Mouse (Mus musculus) heart, embryonic 16.5 days (tissue): ENCODE measurements around the gene Spatc1l. TPM values are rescaled to one million over a fixed set of nuclear protein-coding genes. Genes with fewer than 3 reads are reported as not detected.

Experiments
- ATAC-seq: fragments of 200-750 bp; cut with Nextera tagmentation; replicated peaks from 2 replicates; pipeline ENCODE4 v1.8.0; 2017; ENCODE audit warnings: moderate number of reproducible peaks; ENCODE audit not compliant: insufficient read depth, low FRiP score; ENCODE audit errors: extremely low read depth
- H3K27ac ChIP-seq: fragments of 300-500 bp; sonication (generic); 2 replicates; pipeline ENCODE4 v1.5.1; 2014; ENCODE audit warnings: mild to moderate bottlenecking, low read length, control low read depth, moderate library complexity
- H3K27me3 ChIP-seq: fragments of 300-500 bp; sonication (generic); 2 replicates; pipeline ENCODE4 v1.6.1; 2014; ENCODE audit warnings: low read length, mixed read lengths; ENCODE audit not compliant: control insufficient read depth, insufficient read depth
- H3K36me3 ChIP-seq: fragments of 300-500 bp; sonication (generic); 2 replicates; pipeline ENCODE4 v1.6.1; 2014; ENCODE audit not compliant: control insufficient read depth, insufficient read depth
- H3K4me1 ChIP-seq: fragments of 300-500 bp; sonication (generic); 2 replicates; pipeline ENCODE4 v1.6.1; 2014; ENCODE audit warnings: low read length, mixed read lengths; ENCODE audit not compliant: control insufficient read depth, insufficient read depth
- H3K4me2 ChIP-seq: fragments of 300-500 bp; sonication (generic); 2 replicates; pipeline ENCODE4 v1.6.1; 2014; ENCODE audit warnings: low read depth, mild to moderate bottlenecking, control low read depth, low read length
- H3K4me3 ChIP-seq: fragments of 300-500 bp; sonication (generic); 2 replicates; pipeline ENCODE4 v1.5.1; 2014; ENCODE audit warnings: mild to moderate bottlenecking, control low read depth, low read length
- H3K9ac ChIP-seq: fragments of 300-500 bp; sonication (generic); 2 replicates; pipeline ENCODE4 v1.6.1; 2014; ENCODE audit warnings: low read length, control low read depth
- H3K9me3 ChIP-seq: fragments of 300-500 bp; sonication (generic); replicated peaks from 2 replicates; pipeline ENCODE4 v1.6.1; 2016; ENCODE audit warnings: low read length; ENCODE audit not compliant: control insufficient read depth
- WGBS: fragments of 180-500 bp; shearing (Covaris S2); extraction: QIAGEN DNeasy Blood & Tissue Kit; methylation state at CpG from one replicate; pipeline ENCODE4 v1.1.7; 2014; 5-methylcytosine and 5-hydroxymethylcytosine counted together
- polyA plus RNA-seq: library from polyadenylated mRNA; unstranded; fragments of >200 nt; fragmentation: Nextera tagmentation; extraction: Ambion mirVana; gene quantifications from 2 replicates; pipeline ENCODE4 v1.2.1, GENCODE M21; 2015

Spatc1l gene
- polyA plus RNA-seq, 1 experiment from 2014 or later, result 0.13 TPM

- Histone ChIP-seq H3K4me2 (no peak overlapping the region), H3K4me1 (no peaks in the 10 kb centered on the region), H3K9ac (no peak overlapping the region), H3K9me3 (no peaks in the 10 kb centered on the region), H3K4me3 (no peak overlapping the region), H3K27ac (no peak overlapping the region), H3K27me3 (no peaks in the 10 kb centered on the region), H3K36me3 (peaks cover 70% of the 10 kb centered on the region)
- no peak for ATAC-seq
- WGBS, result 77% methylated on average over 10 of the region's 10 CpGs
These were observed 19.3 kb upstream of the Spatc1l start for GRCm38 (mm10) chr10:76542636-76543375.

GRCm38 (mm10) chr10:76546566-76546965 is 15.5 kb upstream of the Spatc1l start:
- Histone ChIP-seq H3K9me3 (no peaks in the 10 kb centered on the region), H3K4me2 (no peak overlapping the region), H3K9ac (no peak overlapping the region), H3K27me3 (no peaks in the 10 kb centered on the region), H3K27ac (no peak overlapping the region), H3K4me1 (no peaks in the 10 kb centered on the region), H3K36me3 (peaks cover 59% of the 10 kb centered on the region), H3K4me3 (no peak overlapping the region)
- no peak for ATAC-seq
- 90% methylated on average over 8 of the region's 8 CpGs for WGBS

GRCm38 (mm10) chr10:76548218-76548617 is 13.9 kb upstream of the Spatc1l start:
- H3K9ac ChIP-seq, result no peak overlapping the region
- no peak overlapping the region for H3K4me2 ChIP-seq
- no peaks in the 10 kb centered on the region for H3K9me3 ChIP-seq
- no peaks in the 10 kb centered on the region for H3K27me3 ChIP-seq
- no peaks in the 10 kb centered on the region for H3K4me1 ChIP-seq
- no peak overlapping the region for H3K27ac ChIP-seq
- 91% methylated on average over 8 of the region's 8 CpGs for WGBS
- H3K36me3 ChIP-seq, result peaks cover 65% of the 10 kb centered on the region
- ATAC-seq, result no peak
- H3K4me3 ChIP-seq, result no peak overlapping the region

- Histone ChIP-seq H3K4me2 (no peak overlapping the region), H3K36me3 (peaks cover 57% of the 10 kb centered on the region), H3K27me3 (no peaks in the 10 kb centered on the region), H3K27ac (no peak overlapping the region), H3K9ac (no peak overlapping the region), H3K4me1 (no peaks in the 10 kb centered on the region), H3K4me3 (no peak overlapping the region), H3K9me3 (no peaks in the 10 kb centered on the region)
- ATAC-seq, result no peak
- 91% methylated on average over 5 of the region's 5 CpGs for WGBS
These were observed 11.6 kb upstream of the Spatc1l start for GRCm38 (mm10) chr10:76550458-76550857.

GRCm38 (mm10) chr10:76551556-76551955 is 10.5 kb upstream of the Spatc1l start:
- no peak overlapping the region for H3K9ac ChIP-seq
- H3K27me3 ChIP-seq, result no peaks in the 10 kb centered on the region
- 77% methylated on average over 3 of the region's 3 CpGs for WGBS
- H3K9me3 ChIP-seq, result no peaks in the 10 kb centered on the region
- H3K4me3 ChIP-seq, result no peak overlapping the region
- H3K36me3 ChIP-seq, result peaks cover 48% of the 10 kb centered on the region
- H3K4me2 ChIP-seq, result no peak overlapping the region
- no peak overlapping the region for H3K27ac ChIP-seq
- H3K4me1 ChIP-seq, result no peaks in the 10 kb centered on the region
- no peak for ATAC-seq

GRCm38 (mm10) chr10:76554061-76554460 is 8.0 kb upstream of the Spatc1l start:
- Histone ChIP-seq H3K27ac (no peak overlapping the region), H3K9me3 (no peaks in the 10 kb centered on the region), H3K4me3 (no peak overlapping the region), H3K4me1 (no peaks in the 10 kb centered on the region), H3K9ac (no peak overlapping the region), H3K27me3 (no peaks in the 10 kb centered on the region), H3K4me2 (no peak overlapping the region), H3K36me3 (peaks cover 39% of the 10 kb centered on the region)
- 86% methylated on average over 5 of the region's 5 CpGs for WGBS
- ATAC-seq, result no peak

GRCm38 (mm10) chr10:76569996-76570685 is 8.1 kb downstream of the Spatc1l start:
- 91% methylated on average over 22 of the region's 22 CpGs for WGBS
- H3K36me3 ChIP-seq, result no peaks in the 10 kb centered on the region
- no peak for ATAC-seq
- H3K27me3 ChIP-seq, result no peaks in the 10 kb centered on the region
- no peak overlapping the region for H3K9ac ChIP-seq
- H3K9me3 ChIP-seq, result 0 out of 2 replicates have a peak, but pooled peaks cover 2% of the 10 kb centered on the region
- H3K27ac ChIP-seq, result no peak overlapping the region
- no peak overlapping the region for H3K4me2 ChIP-seq
- no peaks in the 10 kb centered on the region for H3K4me1 ChIP-seq
- no peak overlapping the region for H3K4me3 ChIP-seq

GRCm38 (mm10) chr10:76571070-76571469 is 9.0 kb downstream of the Spatc1l start:
- Histone ChIP-seq H3K4me3 (no peak overlapping the region), H3K27ac (no peak overlapping the region), H3K9me3 (0 out of 2 replicates have a peak, but pooled peaks cover 2% of the 10 kb centered on the region), H3K27me3 (no peaks in the 10 kb centered on the region), H3K4me2 (no peak overlapping the region), H3K4me1 (no peaks in the 10 kb centered on the region), H3K9ac (no peak overlapping the region), H3K36me3 (no peaks in the 10 kb centered on the region)
- WGBS, result 52% methylated on average over 2 of the region's 2 CpGs
- ATAC-seq, result no peak

GRCm38 (mm10) chr10:76572151-76572550 is 10.1 kb downstream of the Spatc1l start:
- H3K4me2 ChIP-seq, result no peak overlapping the region
- H3K36me3 ChIP-seq, result no peaks in the 10 kb centered on the region
- no peaks in the 10 kb centered on the region for H3K27me3 ChIP-seq
- H3K9me3 ChIP-seq, result 0 out of 2 replicates have a peak, but pooled peaks cover 2% of the 10 kb centered on the region
- H3K9ac ChIP-seq, result no peak overlapping the region
- no peak overlapping the region for H3K27ac ChIP-seq
- H3K4me1 ChIP-seq, result no peaks in the 10 kb centered on the region; the same call in 1 of the 2 replicates
- WGBS, result 78% methylated on average over 3 of the region's 3 CpGs
- no peak overlapping the region for H3K4me3 ChIP-seq
- no peak for ATAC-seq
